Mouse (Mus musculus): Measurements from ENCODE around the gene Zdhhc13.

Gene Zdhhc13

GRCm38 (mm10) chr7:48788851-48789572, at the start of gene Zdhhc13:
Zdhhc13 (plus strand) TSS chr7:48789003.
- DNase-seq (ENCODE audit: low spot score in 2 of 2), result peak; percentile 89 to 94

- DNase-seq (ENCODE audit: low spot score in 2 of 2), result peak; percentile 74 to 90
Observed at GRCm38 (mm10) chr7:48749298-48750163, 39.3 kb upstream of the Zdhhc13 start.

GRCm38 (mm10) chr7:48750164-48750809, 38.5 kb upstream of the Zdhhc13 start:
- no peak for DNase-seq (ENCODE audit: low spot score in 2 of 2)

- no peak for DNase-seq (ENCODE audit: low spot score in 2 of 2)
Observed at GRCm38 (mm10) chr7:48751222-48751621, 37.6 kb upstream of the Zdhhc13 start.

- DNase-seq (ENCODE audit: low spot score in 2 of 2), result no peak
Observed at GRCm38 (mm10) chr7:48754415-48754974, 34.3 kb upstream of the Zdhhc13 start.

- no peak for DNase-seq (ENCODE audit: low spot score in 2 of 2)
Observed at GRCm38 (mm10) chr7:48755825-48756224, 33.0 kb upstream of the Zdhhc13 start.

- DNase-seq (ENCODE audit: low spot score in 2 of 2), result no peak
Observed at GRCm38 (mm10) chr7:48756306-48756931, 32.4 kb upstream of the Zdhhc13 start.

- no peak for DNase-seq (ENCODE audit: low spot score in 2 of 2)
Observed at GRCm38 (mm10) chr7:48758083-48758482, 30.7 kb upstream of the Zdhhc13 start.

GRCm38 (mm10) chr7:48760789-48761188, 28.0 kb upstream of the Zdhhc13 start:
- no peak for DNase-seq (ENCODE audit: low spot score in 2 of 2)

- DNase-seq (ENCODE audit: low spot score in 2 of 2), result no peak
Observed at GRCm38 (mm10) chr7:48762289-48762688, 26.5 kb upstream of the Zdhhc13 start.

- no peak for DNase-seq (ENCODE audit: low spot score in 2 of 2)
Observed at GRCm38 (mm10) chr7:48762721-48763120, 26.1 kb upstream of the Zdhhc13 start.

GRCm38 (mm10) chr7:48765959-48766358, 22.8 kb upstream of the Zdhhc13 start:
- DNase-seq (ENCODE audit: low spot score in 2 of 2), result no peak

- DNase-seq (ENCODE audit: low spot score in 2 of 2), result peak in 1 of 2 experiments; percentile 20
Observed at GRCm38 (mm10) chr7:48769721-48770120, 19.1 kb upstream of the Zdhhc13 start.

GRCm38 (mm10) chr7:48772060-48772734, 16.6 kb upstream of the Zdhhc13 start:
- no peak for DNase-seq (ENCODE audit: low spot score in 2 of 2)

- DNase-seq (ENCODE audit: low spot score in 2 of 2), result no peak
Observed at GRCm38 (mm10) chr7:48773333-48773732, 15.5 kb upstream of the Zdhhc13 start.

- no peak for DNase-seq (ENCODE audit: low spot score in 2 of 2)
Observed at GRCm38 (mm10) chr7:48774633-48775032, 14.2 kb upstream of the Zdhhc13 start.

GRCm38 (mm10) chr7:48775436-48775835, 13.4 kb upstream of the Zdhhc13 start:
- no peak for DNase-seq (ENCODE audit: low spot score in 2 of 2)

- peak; percentile 6 to 17 for DNase-seq (ENCODE audit: low spot score in 2 of 2)
Observed at GRCm38 (mm10) chr7:48777721-48778504, 10.9 kb upstream of the Zdhhc13 start.

- DNase-seq (ENCODE audit: low spot score in 2 of 2), result peak; percentile 45 to 75
Observed at GRCm38 (mm10) chr7:48779110-48779509, 9.7 kb upstream of the Zdhhc13 start.

GRCm38 (mm10) chr7:48782432-48782831, 6.4 kb upstream of the Zdhhc13 start:
- DNase-seq (ENCODE audit: low spot score in 2 of 2), result no peak

All from frontal cortex, postnatal 36 days (tissue).